Mouse (Mus musculus): Measurements from ENCODE around the gene Lmnb2. TPM values are rescaled to one million over a fixed set of nuclear protein-coding genes. Genes with fewer than 3 reads are reported as not detected.

Lmnb2 gene
- polyA plus RNA-seq, 2 experiments, result 19.1 to 75.9 TPM

- 93% methylated on average over 9 of the region's 9 CpGs for WGBS
- Histone ChIP-seq H3K9me3 (ENCODE audit: control insufficient read depth, low read length) (no peaks in the 10 kb centered on the region), H3K4me2 (replicated peaks; ENCODE audit: low read depth, low read length, severe bottlenecking) (no peak overlapping the region), H3K27me3 (ENCODE audit: control insufficient read depth, insufficient read depth, low read length) (no peaks in the 10 kb centered on the region), H3K36me3 (ENCODE audit: control insufficient read depth, insufficient read depth, low read length) (peaks cover 54% of the 10 kb centered on the region), H3K27ac (replicated peaks; ENCODE audit: low read depth, low read length) (no peak overlapping the region), H3K4me3 (replicated peaks; ENCODE audit: low read length) (no peak overlapping the region), H3K9ac (ENCODE audit: low read depth, low read length, severe bottlenecking) (no peak overlapping the region), H3K4me1 (ENCODE audit: control insufficient read depth, insufficient read depth, low read length) (peaks cover 10% of the 10 kb centered on the region)
- DNase-seq (ENCODE audit: low spot score) (no peak), ATAC-seq (ENCODE audit: low FRiP score, low read depth) (no peak)
- TF ChIP-seq POLR2A (IDR thresholded peaks at IDR 0.05; ENCODE audit: borderline replicate concordance, extremely low read depth, insufficient read depth, insufficient read length), result no peak
Observed at GRCm38 (mm10) chr10:80902273-80902940, 15.6 kb downstream of the Lmnb2 start.

GRCm38 (mm10) chr10:80901409-80902272 is 16.4 kb downstream of the Lmnb2 start:
- ATAC-seq (ENCODE audit: low FRiP score, low read depth), result no peak
- Histone ChIP-seq H3K4me2 (replicated peaks; ENCODE audit: low read depth, low read length, severe bottlenecking) (peak overlapping the region; percentile 36; the same call in 1 of the 2 replicates), H3K4me3 (replicated peaks; ENCODE audit: low read length) (peak overlapping the region; percentile 89), H3K9ac (ENCODE audit: low read depth, low read length, severe bottlenecking) (0 out of 2 replicates have a peak overlapping the region, but pooled peaks have one; percentile 18), H3K36me3 (ENCODE audit: control insufficient read depth, insufficient read depth, low read length) (peaks cover 50% of the 10 kb centered on the region), H3K27ac (replicated peaks; ENCODE audit: low read depth, low read length) (peak overlapping the region; percentile 30), H3K4me1 (ENCODE audit: control insufficient read depth, insufficient read depth, low read length) (peaks cover 10% of the 10 kb centered on the region), H3K27me3 (ENCODE audit: control insufficient read depth, insufficient read depth, low read length) (no peaks in the 10 kb centered on the region), H3K9me3 (ENCODE audit: control insufficient read depth, low read length) (no peaks in the 10 kb centered on the region)
- 86% methylated on average over 19 of the region's 19 CpGs for WGBS
- TF ChIP-seq POLR2A (IDR thresholded peaks at IDR 0.05; ENCODE audit: borderline replicate concordance, extremely low read depth, insufficient read depth, insufficient read length), result no peak
- DNase-seq (ENCODE audit: low spot score), result no peak

- Histone ChIP-seq H3K36me3 (ENCODE audit: control insufficient read depth, insufficient read depth, low read length) (peaks cover 40% of the 10 kb centered on the region), H3K27me3 (ENCODE audit: control insufficient read depth, insufficient read depth, low read length) (no peaks in the 10 kb centered on the region), H3K9me3 (ENCODE audit: control insufficient read depth, low read length) (no peaks in the 10 kb centered on the region), H3K27ac (replicated peaks; ENCODE audit: low read depth, low read length) (peak within 1 kb of the TSS; percentile 67), H3K4me2 (replicated peaks; ENCODE audit: low read depth, low read length, severe bottlenecking) (peak within 1 kb of the TSS; percentile 93), H3K4me3 (replicated peaks; ENCODE audit: low read length) (peak within 1 kb of the TSS; percentile 89), H3K4me1 (ENCODE audit: control insufficient read depth, insufficient read depth, low read length) (peaks cover 10% of the 10 kb centered on the region), H3K9ac (ENCODE audit: low read depth, low read length, severe bottlenecking) (peak within 1 kb of the TSS; percentile 67)
- ATAC-seq (ENCODE audit: low FRiP score, low read depth), result peak; percentile 96
- DNase-seq (ENCODE audit: low spot score), result peak; percentile 99
- 0 out of 2 replicates have a peak, but pooled peaks have one; percentile 51 for TF ChIP-seq POLR2A (IDR thresholded peaks at IDR 0.05; ENCODE audit: borderline replicate concordance, extremely low read depth, insufficient read depth, insufficient read length)
- WGBS, result under 1% methylated on average over 72 of the region's 72 CpGs
Observed at GRCm38 (mm10) chr10:80900318-80901247, 17.5 kb downstream of the Lmnb2 start, which contains the start of gene Timm13. TSS of gene Timm13 (minus strand) at chr10:80900969.

- H3K27ac ChIP-seq (replicated peaks; ENCODE audit: low read depth, low read length), result peak overlapping the region; percentile 67; the same call in 1 of the 2 replicates
Observed at GRCm38 (mm10) chr10:80899591-80900317, 18.3 kb downstream of the Lmnb2 start.

More at GRCm38 (mm10) chr10:80899591-80900317, 18.3 kb downstream of the Lmnb2 start:
- ATAC-seq (ENCODE audit: low FRiP score, low read depth) (no peak), DNase-seq (ENCODE audit: low spot score) (no peak)
- peak overlapping the region; percentile 89 for H3K4me3 ChIP-seq (replicated peaks; ENCODE audit: low read length)
- peak overlapping the region; percentile 93 for H3K4me2 ChIP-seq (replicated peaks; ENCODE audit: low read depth, low read length, severe bottlenecking)
- H3K36me3 ChIP-seq (ENCODE audit: control insufficient read depth, insufficient read depth, low read length), result peaks cover 31% of the 10 kb centered on the region
- H3K27me3 ChIP-seq (ENCODE audit: control insufficient read depth, insufficient read depth, low read length), result no peaks in the 10 kb centered on the region
- no peak for TF ChIP-seq POLR2A (IDR thresholded peaks at IDR 0.05; ENCODE audit: borderline replicate concordance, extremely low read depth, insufficient read depth, insufficient read length)
- 12% methylated on average over 25 of the region's 25 CpGs for WGBS
- H3K9ac ChIP-seq (ENCODE audit: low read depth, low read length, severe bottlenecking), result peak overlapping the region; percentile 67
- peaks cover 10% of the 10 kb centered on the region for H3K4me1 ChIP-seq (ENCODE audit: control insufficient read depth, insufficient read depth, low read length)
- no peaks in the 10 kb centered on the region for H3K9me3 ChIP-seq (ENCODE audit: control insufficient read depth, low read length)

All from limb, embryonic 14.5 days (tissue).